Mouse (Mus musculus): ENCODE results near the gene Cryge.

Cryge gene

DNA sequence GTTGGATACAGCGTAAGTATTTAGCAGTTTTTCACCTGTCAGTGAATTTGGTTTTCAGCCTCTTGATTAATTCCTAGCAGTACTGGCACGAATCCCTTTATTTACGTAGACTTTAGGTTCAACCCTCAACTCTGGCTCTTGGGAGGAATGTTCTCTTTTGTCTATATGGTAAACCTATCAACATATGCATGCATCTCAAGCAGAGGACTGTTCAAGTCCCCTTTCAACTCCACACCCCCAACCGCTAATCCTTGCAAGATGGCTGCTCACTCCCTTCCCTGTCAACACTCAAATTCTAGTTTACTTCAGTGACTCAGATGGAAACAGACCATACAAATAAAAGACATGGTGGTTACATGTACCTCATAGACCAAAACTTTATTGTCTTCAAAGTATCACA is 38.2 kb downstream of the Cryge start:
- no peak for ATAC-seq (ENCODE audit: low TSS enrichment)

DNA sequence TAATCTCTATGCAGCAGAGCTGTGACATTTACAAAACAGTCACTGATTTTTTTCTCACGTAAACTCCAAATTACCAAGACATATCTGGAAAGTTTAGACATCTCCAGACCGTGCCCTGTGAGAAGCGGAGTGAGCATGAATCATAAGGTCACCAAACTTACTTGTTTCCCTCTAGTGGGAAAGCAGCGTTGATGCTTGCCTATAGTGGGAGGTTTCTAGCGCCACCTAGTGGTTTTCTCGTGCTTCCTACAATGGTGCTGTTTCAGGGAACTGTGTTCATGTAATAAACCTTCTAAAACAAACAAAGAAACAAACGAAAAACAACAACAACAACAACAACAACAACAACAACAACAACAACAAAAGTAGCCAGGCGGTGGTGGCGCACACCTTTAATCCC is 40.8 kb downstream of the Cryge start:
- ATAC-seq (ENCODE audit: low TSS enrichment), result peak; percentile 93

DNA sequence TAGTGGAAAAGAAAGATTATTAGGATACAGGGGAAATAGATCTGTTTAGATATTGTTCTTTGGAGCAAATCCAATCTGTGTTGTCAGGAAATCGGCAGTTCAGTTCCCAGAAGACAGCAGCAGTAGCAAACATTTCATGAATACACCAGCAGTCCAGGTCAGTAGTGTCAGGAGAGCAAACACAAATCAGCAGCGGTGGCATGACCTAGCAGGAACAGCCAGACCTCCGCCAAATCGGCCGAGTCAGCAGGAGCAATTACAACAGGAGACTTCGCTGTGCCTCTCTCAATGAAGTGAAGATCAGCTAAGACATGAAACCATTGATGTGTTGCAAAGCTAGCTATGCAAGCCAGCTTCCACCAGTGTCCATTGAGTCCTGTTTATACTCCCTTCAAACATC is 45.4 kb downstream of the Cryge start:
- ATAC-seq (ENCODE audit: low TSS enrichment), result no peak

DNA sequence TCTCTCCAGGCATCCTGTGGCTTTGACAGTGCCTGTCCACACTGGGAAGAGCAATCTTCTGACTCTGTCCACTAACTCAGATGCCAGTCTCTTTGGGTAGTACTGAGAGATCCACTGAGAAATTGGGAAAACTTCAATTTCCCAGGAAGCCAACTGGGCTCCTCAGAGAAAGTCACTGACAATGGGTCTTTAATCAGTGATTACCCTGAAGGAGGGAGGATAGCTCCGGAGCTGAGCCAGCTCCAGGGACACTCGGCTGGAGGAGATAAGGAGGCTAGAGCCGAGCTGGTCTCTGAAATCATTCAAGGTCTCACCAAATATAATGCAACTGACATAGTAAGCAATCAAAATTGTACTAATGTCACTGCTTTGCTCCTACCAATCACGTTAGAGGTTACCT is 46.4 kb downstream of the Cryge start:
- ATAC-seq (ENCODE audit: low TSS enrichment), result no peak

Measured in frontal cortex, adult (tissue).